Mouse (Mus musculus) lung, adult 10 weeks (tissue): ENCODE data around the gene C130026I21Rik. TPM values are rescaled to one million over a fixed set of nuclear protein-coding genes. Genes with fewer than 3 reads are reported as not detected.

Experiments used
- polyA plus RNA-seq: library from polyadenylated mRNA; stranded (reverse); fragments of 350-450 nt; fragmentation: Illumina TruSeq; extraction: RNeasy Lipid Tissue Mini Kit (QIAGEN cat#74804); gene quantifications from one replicate; pipeline ENCODE4 v1.2.3, GENCODE M21; 2014; ENCODE audit warnings: low read depth, low replicate concordance; ENCODE audit not compliant: insufficient read depth

The C130026I21Rik gene
- polyA plus RNA-seq: 3.8 TPM

DNA sequence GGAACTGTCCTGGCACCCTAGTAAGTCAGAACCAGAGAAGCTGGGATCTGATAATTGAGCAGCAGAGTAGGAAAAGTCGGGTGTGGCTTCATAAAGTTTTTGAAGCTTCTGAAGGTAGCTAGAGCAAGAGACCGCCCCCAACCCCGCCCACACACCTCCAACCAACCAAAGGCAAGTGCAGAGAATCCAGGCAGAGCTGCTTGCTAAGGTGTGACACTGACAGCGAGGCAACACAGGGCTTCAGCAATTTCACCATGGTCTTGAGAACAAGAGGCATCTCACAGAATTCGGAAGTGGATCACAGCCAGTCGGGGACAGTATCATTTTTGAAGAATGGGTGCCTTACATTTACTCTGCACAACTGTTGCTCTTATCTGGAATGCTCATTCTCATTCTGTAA, at the start of gene C130026I21Rik:
Gene C130026I21Rik, minus strand, starts transcription at position 101 of the 400 bp plus-strand sequence.

DNA sequence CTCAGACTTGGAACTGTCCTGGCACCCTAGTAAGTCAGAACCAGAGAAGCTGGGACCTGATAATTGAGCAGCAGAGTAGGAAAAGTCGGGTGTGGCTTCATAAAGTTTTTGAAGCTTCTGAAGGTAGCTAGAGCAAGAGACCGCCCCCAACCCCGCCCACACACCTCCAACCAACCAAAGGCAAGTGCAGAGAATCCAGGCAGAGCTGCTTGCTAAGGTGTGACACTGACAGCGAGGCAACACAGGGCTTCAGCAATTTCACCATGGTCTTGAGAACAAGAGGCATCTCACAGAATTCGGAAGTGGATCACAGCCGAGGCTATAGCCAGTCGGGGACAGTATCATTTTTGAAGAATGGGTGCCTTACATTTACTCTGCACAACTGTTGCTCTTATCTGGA, 160.6 kb downstream of the C130026I21Rik start, which contains the start of gene A530032D15Rik:
Gene A530032D15Rik, minus strand, starts transcription at position 101 of the 400 bp plus-strand sequence.

DNA sequence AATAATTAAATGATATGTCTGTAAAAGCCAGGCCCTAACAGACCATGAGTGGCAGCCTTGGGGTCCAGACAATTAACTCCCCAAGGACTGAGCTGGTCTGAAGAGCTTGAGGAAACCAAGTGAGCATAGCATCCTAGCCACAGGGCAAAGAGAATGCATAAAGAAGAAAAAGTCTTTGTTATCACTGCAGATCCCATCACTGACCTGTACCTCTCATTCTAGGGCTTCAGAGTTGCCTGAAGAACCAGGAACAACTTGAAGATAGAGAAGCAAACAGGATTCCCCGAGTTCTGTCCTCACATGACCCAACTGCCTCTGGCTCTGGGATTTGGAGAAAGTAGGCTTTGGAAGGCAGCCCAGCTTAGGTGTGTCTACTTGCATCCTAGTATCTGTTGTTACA, 170.5 kb downstream of the C130026I21Rik start, which contains the start of gene Gm10553:
Gene Gm10553, plus strand, starts transcription at position 301 of the 400 bp plus-strand sequence.

Other genes with a start within 250 kb of the C130026I21Rik start
- gene Gm10553, start 170.4 kb downstream of the C130026I21Rik start, polyA plus RNA-seq: not detected
- 0.74 TPM for gene A530032D15Rik, start 160.7 kb downstream of the C130026I21Rik start, polyA plus RNA-seq